Mouse (Mus musculus) brain, adult 2 months (tissue): ENCODE data around the gene Gm3893.
"Not testable (repeated sequence)": the region's sequence is repeated elsewhere in the genome, so short reads cannot be mapped to it uniquely, and the experiment has no call there.

Experiments used
- DNase-seq: peaks from one replicate; pipeline ENCODE4 v3.0.0; 2011; ENCODE audit warnings: low read depth, low spot score

Gm3893 gene

DNA sequence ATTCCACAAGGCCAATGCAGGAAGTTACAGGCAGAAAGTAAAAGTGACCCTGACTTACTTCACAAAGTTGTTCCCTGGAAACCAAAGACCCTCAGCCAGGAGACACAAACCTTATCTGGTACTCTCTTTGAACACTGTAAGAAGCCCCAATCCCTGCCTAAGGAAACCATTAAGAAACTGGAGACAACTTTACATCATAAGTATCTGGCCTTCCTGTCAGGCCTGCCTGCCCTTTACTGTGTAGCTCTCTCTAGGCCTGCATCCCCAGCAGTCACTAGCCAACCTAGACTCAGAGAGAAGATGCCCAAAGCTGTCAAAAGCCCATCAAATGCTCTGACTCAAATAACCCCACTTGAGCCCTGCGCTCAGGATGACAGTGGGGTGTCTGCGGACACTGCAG lies at the start of gene Gm3893:
Gm3893 (plus strand) TSS at position 301 of the 400 bp plus-strand sequence.
- DNase-seq: not testable (repeated sequence)

DNA sequence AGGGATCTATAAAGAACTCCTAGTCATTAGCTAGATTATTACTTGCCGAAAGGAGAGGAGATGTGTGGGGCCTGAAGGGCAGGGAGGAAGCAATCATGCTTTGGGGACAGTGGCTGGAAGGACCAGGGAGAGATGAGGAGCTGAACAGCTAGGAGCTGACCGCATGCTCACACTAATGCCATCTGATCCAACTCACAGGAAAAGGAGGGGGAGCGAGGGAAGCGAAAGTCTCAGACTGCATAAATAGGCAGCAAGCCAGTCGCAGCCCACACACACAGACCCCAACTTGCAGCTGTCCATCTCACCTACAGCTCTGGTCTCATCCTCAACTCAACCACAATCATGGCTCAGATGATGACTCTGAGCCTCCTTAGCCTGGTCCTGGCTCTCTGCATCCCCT lies 23.5 kb downstream of the Gm3893 start, which contains the start of gene Gm13304:
Gm13304 (plus strand) TSS at position 301 of the 400 bp plus-strand sequence.
- not testable (repeated sequence) for DNase-seq
